Mouse (Mus musculus) neural tube, embryonic 11.5 days (tissue): Measurements from ENCODE around the gene Ckap4. TPM values are rescaled to one million over a fixed set of nuclear protein-coding genes. Genes with fewer than 3 reads are reported as not detected.

Source experiments
- ATAC-seq: fragments of 200-750 bp; cut with Nextera tagmentation; 2 replicates; pipeline ENCODE4 v1.8.0; 2017; ENCODE audit warnings: moderate number of reproducible peaks, mild to moderate bottlenecking, moderate TSS enrichment, moderate library complexity; ENCODE audit not compliant: insufficient read depth, low FRiP score, low TSS enrichment
- DNase-seq: peaks from one replicate; pipeline ENCODE4 v3.0.0-alpha.2; 2015; ENCODE audit warnings: low spot score
- H3K27ac ChIP-seq: fragments of 300-500 bp; sonication (generic); 2 replicates; pipeline ENCODE4 v1.5.1; 2014; ENCODE audit warnings: low read depth, mild to moderate bottlenecking, low read length
- H3K27me3 ChIP-seq: fragments of 300-500 bp; sonication (generic); 2 replicates; pipeline ENCODE4 v1.6.1; 2014; ENCODE audit warnings: mild to moderate bottlenecking, low read length, mixed read lengths; ENCODE audit not compliant: control insufficient read depth, insufficient read depth
- H3K36me3 ChIP-seq: fragments of 300-500 bp; sonication (generic); 2 replicates; pipeline ENCODE4 v1.6.1; 2014; ENCODE audit warnings: mild to moderate bottlenecking, low read length, moderate library complexity, mixed read lengths; ENCODE audit not compliant: control insufficient read depth, insufficient read depth
- H3K4me1 ChIP-seq: fragments of 300-500 bp; sonication (generic); 2 replicates; pipeline ENCODE4 v1.6.1; 2014; ENCODE audit warnings: low read length, mixed read lengths; ENCODE audit not compliant: control insufficient read depth, insufficient read depth
- H3K4me2 ChIP-seq: fragments of 300-500 bp; sonication (generic); 2 replicates; pipeline ENCODE4 v1.6.1; 2014; ENCODE audit warnings: low read depth, mild to moderate bottlenecking, moderate library complexity
- H3K4me3 ChIP-seq: fragments of 300-500 bp; sonication (generic); 2 replicates; pipeline ENCODE4 v1.5.1; 2014; ENCODE audit warnings: low read depth, low read length
- H3K9ac ChIP-seq: fragments of 300-500 bp; sonication (generic); 2 replicates; pipeline ENCODE4 v1.6.1; 2014; ENCODE audit warnings: mild to moderate bottlenecking, low read length
- H3K9me3 ChIP-seq: fragments of 300-500 bp; sonication (generic); 2 replicates; pipeline ENCODE4 v1.6.1; 2016; ENCODE audit warnings: low read length; ENCODE audit not compliant: control insufficient read depth
- WGBS: fragments of 180-500 bp; shearing (Covaris S2); extraction: QIAGEN DNeasy Blood & Tissue Kit; methylation state at CpG from one replicate; pipeline ENCODE4 v1.1.7; 2014; 5-methylcytosine and 5-hydroxymethylcytosine counted together
- polyA plus RNA-seq: library from polyadenylated mRNA; unstranded; fragments of >200 nt; fragmentation: Nextera tagmentation; extraction: Ambion mirVana; gene quantifications from 2 replicates; pipeline ENCODE4 v1.2.1, GENCODE M21; 2014

The Ckap4 gene
- polyA plus RNA-seq, 1 experiment from 2014 or later: 91.2 TPM

GRCm38 (mm10) chr10:84554291-84555009 lies 20.6 kb upstream of the Ckap4 start:
- no peak overlapping the region for H3K4me3 ChIP-seq
- 43% methylated on average over 6 of the region's 6 CpGs for WGBS
- no peaks in the 10 kb centered on the region for H3K9me3 ChIP-seq
- ATAC-seq: no peak
- no peaks in the 10 kb centered on the region for H3K36me3 ChIP-seq
- no peak overlapping the region for H3K4me2 ChIP-seq
- H3K27me3 ChIP-seq: no peaks in the 10 kb centered on the region
- H3K4me1 ChIP-seq: no peaks in the 10 kb centered on the region
- no peak for DNase-seq
- no peak overlapping the region for H3K9ac ChIP-seq
- H3K27ac ChIP-seq: no peak overlapping the region

- no peaks in the 10 kb centered on the region for H3K4me1 ChIP-seq
- H3K4me2 ChIP-seq: no peak overlapping the region
- H3K27ac ChIP-seq: no peak overlapping the region
- H3K4me3 ChIP-seq: no peak overlapping the region
- no peak for DNase-seq
- no peak for ATAC-seq
- 84% methylated on average over 2 of the region's 2 CpGs for WGBS
- H3K27me3 ChIP-seq: no peaks in the 10 kb centered on the region
- H3K36me3 ChIP-seq: no peaks in the 10 kb centered on the region
- no peak overlapping the region for H3K9ac ChIP-seq
- H3K9me3 ChIP-seq: no peaks in the 10 kb centered on the region
Observed at GRCm38 (mm10) chr10:84552477-84552876, 18.6 kb upstream of the Ckap4 start.

- 86% methylated on average over 3 of the region's 3 CpGs for WGBS
- H3K27ac ChIP-seq: no peak overlapping the region
Observed at GRCm38 (mm10) chr10:84551846-84552245, 18.0 kb upstream of the Ckap4 start.

GRCm38 (mm10) chr10:84549920-84550293 lies 16.0 kb upstream of the Ckap4 start:
- WGBS: 91% methylated on average over 10 of the region's 10 CpGs
- Histone ChIP-seq H3K9me3 (no peaks in the 10 kb centered on the region), H3K27me3 (no peaks in the 10 kb centered on the region), H3K4me2 (no peak overlapping the region), H3K4me3 (no peak overlapping the region), H3K27ac (no peak overlapping the region), H3K9ac (no peak overlapping the region), H3K4me1 (no peaks in the 10 kb centered on the region), H3K36me3 (no peaks in the 10 kb centered on the region)
- DNase-seq (no peak), ATAC-seq (no peak)

More at GRCm38 (mm10) chr10:84551846-84552245, 18.0 kb upstream of the Ckap4 start:
- Histone ChIP-seq H3K4me1 (no peaks in the 10 kb centered on the region), H3K4me3 (no peak overlapping the region), H3K36me3 (no peaks in the 10 kb centered on the region), H3K9ac (no peak overlapping the region), H3K9me3 (no peaks in the 10 kb centered on the region), H3K4me2 (no peak overlapping the region), H3K27me3 (no peaks in the 10 kb centered on the region)
- no peak for ATAC-seq
- DNase-seq: no peak

- Histone ChIP-seq H3K4me3 (no peak overlapping the region), H3K4me1 (no peaks in the 10 kb centered on the region), H3K9me3 (no peaks in the 10 kb centered on the region), H3K9ac (no peak overlapping the region), H3K4me2 (no peak overlapping the region), H3K27me3 (no peaks in the 10 kb centered on the region), H3K27ac (no peak overlapping the region), H3K36me3 (no peaks in the 10 kb centered on the region)
- ATAC-seq (no peak), DNase-seq (no peak)
- 84% methylated on average over 17 of the region's 17 CpGs for WGBS
Observed at GRCm38 (mm10) chr10:84549146-84549919, 15.5 kb upstream of the Ckap4 start.

GRCm38 (mm10) chr10:84544841-84545610 lies 11.2 kb upstream of the Ckap4 start:
- Histone ChIP-seq H3K4me3 (no peak overlapping the region), H3K9ac (no peak overlapping the region), H3K27ac (no peak overlapping the region), H3K9me3 (no peaks in the 10 kb centered on the region), H3K4me1 (no peaks in the 10 kb centered on the region), H3K4me2 (no peak overlapping the region), H3K27me3 (no peaks in the 10 kb centered on the region), H3K36me3 (no peaks in the 10 kb centered on the region)
- DNase-seq (no peak), ATAC-seq (no peak)
- WGBS: 73% methylated on average over 7 of the region's 7 CpGs

GRCm38 (mm10) chr10:84542802-84543658 lies 9.2 kb upstream of the Ckap4 start:
- no peak for ATAC-seq
- Histone ChIP-seq H3K27ac (no peak overlapping the region), H3K9me3 (no peaks in the 10 kb centered on the region), H3K9ac (no peak overlapping the region), H3K4me1 (no peaks in the 10 kb centered on the region), H3K27me3 (no peaks in the 10 kb centered on the region), H3K4me2 (no peak overlapping the region), H3K4me3 (no peak overlapping the region), H3K36me3 (no peaks in the 10 kb centered on the region)
- 84% methylated on average over 11 of the region's 11 CpGs for WGBS
- DNase-seq: no peak

GRCm38 (mm10) chr10:84539651-84540050 lies 5.8 kb upstream of the Ckap4 start:
- Histone ChIP-seq H3K27ac (no peak overlapping the region), H3K36me3 (no peaks in the 10 kb centered on the region), H3K9ac (no peak overlapping the region), H3K4me2 (no peak overlapping the region), H3K4me1 (no peaks in the 10 kb centered on the region), H3K27me3 (no peaks in the 10 kb centered on the region), H3K4me3 (no peak overlapping the region), H3K9me3 (no peaks in the 10 kb centered on the region)
- WGBS: 88% methylated on average over 6 of the region's 6 CpGs
- no peak for DNase-seq
- no peak for ATAC-seq
